Mouse (Mus musculus): ENCODE results near the gene Cpm. TPM values are rescaled to one million over a fixed set of nuclear protein-coding genes. Genes with fewer than 3 reads are reported as not detected.

Gene Cpm
- total RNA-seq, 2 experiments from 2014 or later, result 4.0 to 5.3 TPM

DNA sequence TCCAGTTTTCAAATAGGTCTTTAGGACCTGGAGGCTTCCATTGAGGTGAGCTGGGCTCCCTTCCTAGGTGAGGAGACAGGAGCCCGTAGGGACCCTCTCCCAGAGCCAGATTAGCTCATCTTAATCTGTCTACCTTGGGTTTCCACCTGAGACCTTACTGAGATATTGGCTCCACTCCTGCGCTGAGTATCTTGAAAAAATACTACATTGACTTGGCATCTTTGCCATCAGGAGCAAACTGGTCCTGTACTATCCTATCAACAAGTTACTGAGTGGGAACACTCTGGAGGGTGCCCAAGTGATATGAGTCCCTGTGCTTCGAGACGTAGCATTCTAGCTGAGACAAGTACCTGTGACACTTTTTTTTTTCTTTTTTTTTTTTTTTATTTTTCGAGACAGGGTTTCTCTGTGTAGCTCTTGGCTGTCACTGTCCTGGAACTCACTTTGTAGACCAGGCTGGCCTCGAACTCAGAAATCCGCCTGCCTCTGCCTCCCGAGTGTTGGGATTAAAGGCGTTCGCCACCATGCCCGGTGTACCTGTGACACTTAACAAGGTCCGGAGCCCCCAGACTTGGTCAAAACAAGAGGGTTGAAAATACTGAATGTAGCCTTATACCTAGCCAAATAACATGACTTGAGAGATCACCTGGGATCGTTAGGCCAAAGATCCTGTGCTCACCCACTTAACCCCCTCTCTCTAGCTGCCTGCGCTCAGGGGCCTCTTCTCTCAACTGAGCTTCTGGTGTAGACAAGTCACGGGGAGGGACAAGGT is 13.4 kb downstream of the Cpm start:
- intact Hi-C loops (cut with DNase I), result no loop called here
- DNase-seq (ENCODE audit: low spot score in 2 of 2), result no peak

DNA sequence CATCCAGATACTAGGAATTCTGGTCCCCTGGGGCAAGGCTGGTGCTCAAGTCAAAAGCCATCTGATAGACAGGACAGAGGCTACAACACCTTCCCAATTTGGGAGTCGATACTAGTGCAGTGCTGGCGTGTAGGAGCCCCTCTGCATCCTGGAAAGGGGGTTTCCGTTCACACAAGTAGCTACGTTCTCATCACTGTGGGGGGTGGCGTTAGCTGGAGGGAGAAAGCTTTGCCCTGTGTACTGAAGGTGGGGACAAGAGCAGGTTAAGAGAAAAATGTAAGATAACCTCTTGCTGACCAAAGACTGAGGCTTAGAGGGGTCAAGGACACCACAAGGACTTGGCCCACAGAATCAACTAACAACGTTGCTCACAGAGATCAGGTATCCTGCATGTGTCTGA is 14.0 kb downstream of the Cpm start:
- intact Hi-C loops (cut with DNase I), result no loop called here
- DNase-seq (ENCODE audit: low spot score in 2 of 2), result no peak

DNA sequence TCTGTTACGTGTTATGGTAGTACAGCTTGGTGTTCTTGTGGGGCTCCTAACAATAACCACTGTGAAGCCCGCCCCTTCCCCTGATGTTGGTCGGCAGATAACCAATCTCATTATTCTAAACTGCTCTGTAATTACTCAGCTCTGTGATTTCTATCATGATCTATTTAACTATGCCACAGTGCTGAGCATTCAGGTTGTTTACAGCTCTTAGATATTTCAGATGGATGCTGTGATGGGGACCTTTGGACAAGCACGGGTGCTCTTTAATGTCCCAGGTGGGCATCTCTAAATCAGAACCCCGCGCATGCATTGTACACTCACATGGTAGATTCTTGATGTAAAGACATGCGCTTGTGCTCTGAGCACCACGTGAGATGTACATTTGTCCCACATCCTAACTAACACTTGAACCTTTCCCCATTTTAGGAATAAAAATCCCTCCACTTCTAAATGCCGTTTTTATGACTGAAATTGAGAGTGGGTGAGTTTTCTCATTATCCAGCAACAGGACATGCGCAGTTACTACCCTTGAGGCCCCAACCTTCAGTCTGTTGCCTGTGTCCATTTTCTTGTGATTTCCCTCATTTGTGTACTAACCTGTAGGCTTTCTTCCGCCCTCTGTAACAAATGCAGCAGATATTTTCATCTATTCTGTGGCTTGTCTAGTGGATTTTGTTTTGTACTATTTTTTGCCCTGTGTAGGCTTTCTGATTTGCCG is 14.6 kb downstream of the Cpm start:
- intact Hi-C loops (cut with DNase I), result no loop called here
- no peak for DNase-seq (ENCODE audit: low spot score in 2 of 2)

DNA sequence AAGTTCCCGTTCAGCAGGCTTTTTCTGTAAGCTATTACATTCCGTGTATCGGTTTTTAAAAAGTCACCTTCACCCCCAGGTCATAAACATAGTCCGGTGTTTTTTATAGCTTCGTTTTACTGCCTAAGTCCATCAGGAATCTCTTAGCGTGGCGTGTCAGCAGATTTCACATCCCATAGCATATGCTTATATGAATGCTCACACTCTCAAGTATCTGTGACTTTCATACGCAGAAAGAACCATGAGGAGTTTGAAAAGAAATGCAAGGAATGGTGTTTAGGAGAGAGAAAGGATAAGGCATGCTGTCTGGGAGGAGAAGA is 15.1 kb downstream of the Cpm start:
- no peak for DNase-seq (ENCODE audit: low spot score in 2 of 2)
- intact Hi-C loops (cut with DNase I), result no loop called here

DNA sequence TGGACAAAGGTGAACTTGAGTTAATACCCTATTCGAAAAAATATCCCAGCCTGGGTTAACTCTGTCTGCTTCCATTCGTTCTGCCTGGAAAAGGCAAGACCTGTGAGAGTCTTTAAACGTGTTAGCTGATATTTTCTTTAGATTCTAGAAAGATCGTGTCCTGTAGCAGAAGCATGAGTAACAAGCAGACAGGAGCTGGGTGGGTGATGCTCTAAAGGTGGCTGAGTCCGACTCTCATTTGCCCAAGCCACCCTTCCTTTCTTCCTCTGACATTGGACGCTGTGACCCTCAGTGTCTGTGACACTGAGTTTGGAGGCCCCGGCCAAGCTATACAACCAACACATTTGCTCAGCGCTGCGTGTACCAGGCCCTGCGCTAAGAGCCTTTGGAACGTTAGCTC is 15.5 kb downstream of the Cpm start:
- intact Hi-C loops (cut with DNase I), result no loop called here
- no peak for DNase-seq (ENCODE audit: low spot score in 2 of 2)

DNA sequence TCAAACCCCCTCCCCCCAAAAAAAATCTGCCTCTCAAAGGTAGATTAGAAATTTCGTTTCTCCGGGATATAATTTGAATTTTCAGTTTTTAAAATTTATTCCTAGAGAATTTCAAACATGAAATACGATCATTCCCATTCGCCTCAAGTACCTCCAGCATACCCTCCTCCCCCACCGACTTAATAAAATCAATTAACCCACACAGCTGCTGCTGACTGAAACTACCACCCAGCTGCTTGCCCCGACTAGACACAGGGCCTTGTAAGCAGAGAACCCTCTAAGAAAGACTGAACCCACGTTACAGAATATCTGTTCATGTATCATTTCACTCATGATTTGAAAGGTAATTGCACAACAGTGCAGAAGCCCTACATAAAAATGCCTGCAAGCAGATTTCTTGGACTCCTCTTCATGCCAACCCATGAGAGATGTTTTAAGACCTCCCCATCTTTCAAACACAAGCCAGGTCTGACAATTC is 16.2 kb downstream of the Cpm start:
- intact Hi-C loops (cut with DNase I), result no loop called here
- DNase-seq (ENCODE audit: low spot score in 2 of 2), result no peak

DNA sequence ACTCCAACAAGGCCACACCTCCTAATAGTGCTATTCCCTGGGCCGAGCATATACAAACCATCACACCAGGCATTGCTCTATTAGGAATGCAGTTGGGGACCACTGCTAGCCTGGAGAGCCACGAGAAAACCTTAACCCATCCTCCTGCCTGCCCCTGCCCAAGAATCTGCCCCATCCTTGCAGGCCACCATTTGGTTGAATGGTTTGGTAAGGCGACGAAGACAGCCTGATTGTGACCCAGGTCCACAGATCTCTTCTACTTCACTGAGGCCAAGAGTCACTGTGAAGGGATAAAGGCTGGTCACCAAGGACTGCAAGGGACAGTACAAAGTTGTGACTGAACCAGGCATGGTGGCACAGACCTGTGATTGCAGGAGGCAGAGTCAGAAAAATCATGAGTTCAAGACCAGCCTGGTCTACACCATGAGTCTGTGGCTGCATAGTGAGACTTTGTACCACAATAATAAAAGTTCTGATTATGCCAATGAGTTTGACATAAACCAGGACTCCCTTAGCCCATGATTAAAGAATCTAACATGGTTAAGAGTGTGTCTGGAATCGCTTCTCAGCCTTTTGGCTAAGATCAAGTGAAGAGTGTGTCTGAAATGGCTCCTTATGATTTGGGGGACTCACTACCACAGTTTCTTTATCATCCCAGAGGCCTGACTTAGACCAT is 17.3 kb downstream of the Cpm start:
- intact Hi-C loops (cut with DNase I), result no loop called here
- no peak for DNase-seq (ENCODE audit: low spot score in 2 of 2)

DNA sequence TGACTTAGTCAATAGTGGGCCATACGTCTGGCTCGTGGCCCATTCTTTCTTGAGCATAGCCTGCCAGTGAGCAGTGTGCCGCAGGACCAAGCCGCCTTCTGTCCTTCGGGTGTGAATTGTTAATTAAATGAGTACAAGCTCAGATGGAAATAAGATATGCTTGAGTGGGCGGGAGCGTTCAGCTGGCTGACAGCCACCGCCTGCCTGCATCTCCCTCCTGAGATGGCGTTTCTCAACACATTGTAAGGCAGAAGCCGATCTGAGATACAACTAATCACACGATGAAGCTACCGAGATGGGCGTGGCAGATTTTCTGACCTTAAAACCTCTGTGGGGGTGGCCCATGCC is 17.8 kb downstream of the Cpm start:
- peak; percentile 63 to 85 for DNase-seq (ENCODE audit: low spot score in 2 of 2)
- intact Hi-C loops (cut with DNase I), result no loop called here

DNA sequence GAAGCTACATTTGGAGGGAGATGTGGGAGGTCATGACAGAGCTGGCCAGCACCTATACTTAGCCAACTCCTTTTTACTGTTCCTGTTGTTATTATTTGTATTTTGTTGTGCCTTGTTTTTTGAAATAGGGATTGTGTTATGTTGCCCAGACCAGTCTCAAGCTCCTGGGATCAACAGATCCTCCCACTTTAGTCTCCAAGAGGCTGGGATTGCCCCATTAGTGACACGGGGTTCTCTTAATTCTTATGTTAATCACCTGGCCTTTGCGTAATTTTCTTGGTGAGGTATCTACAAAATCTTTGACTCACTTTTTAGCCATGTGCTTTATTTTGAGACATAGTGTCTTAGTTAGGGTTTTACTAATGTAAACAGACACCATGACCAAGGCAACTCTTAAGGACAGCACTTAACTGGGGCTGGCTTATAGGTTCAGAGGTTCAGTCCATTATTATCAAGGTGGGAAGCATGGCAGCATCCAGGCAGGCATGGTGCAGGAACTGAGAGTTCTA is 18.7 kb downstream of the Cpm start:
- DNase-seq (ENCODE audit: low spot score in 2 of 2), result no peak
- intact Hi-C loops (cut with DNase I), result no loop called here

DNA sequence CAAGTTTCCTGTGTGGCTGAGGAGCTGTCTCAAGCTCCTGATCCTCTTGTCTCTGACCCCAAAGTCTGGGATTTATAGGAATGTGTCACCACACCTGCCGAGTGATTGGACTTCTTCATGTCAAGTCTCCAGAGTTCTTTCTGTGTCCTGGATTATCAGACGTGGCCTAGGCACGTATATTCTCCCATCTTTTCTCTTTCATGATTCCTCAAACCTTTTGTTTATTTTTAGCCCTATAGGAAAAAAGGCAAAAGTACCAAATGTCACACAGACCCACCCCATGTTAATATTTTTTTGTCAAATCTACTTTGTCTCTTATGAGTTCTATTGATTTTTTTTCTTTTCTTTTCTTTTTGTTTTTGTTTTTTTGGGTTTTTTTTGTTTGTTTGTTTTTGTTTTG is 19.3 kb downstream of the Cpm start:
- DNase-seq (ENCODE audit: low spot score in 2 of 2), result no peak
- intact Hi-C loops (cut with DNase I), result no loop called here

DNA sequence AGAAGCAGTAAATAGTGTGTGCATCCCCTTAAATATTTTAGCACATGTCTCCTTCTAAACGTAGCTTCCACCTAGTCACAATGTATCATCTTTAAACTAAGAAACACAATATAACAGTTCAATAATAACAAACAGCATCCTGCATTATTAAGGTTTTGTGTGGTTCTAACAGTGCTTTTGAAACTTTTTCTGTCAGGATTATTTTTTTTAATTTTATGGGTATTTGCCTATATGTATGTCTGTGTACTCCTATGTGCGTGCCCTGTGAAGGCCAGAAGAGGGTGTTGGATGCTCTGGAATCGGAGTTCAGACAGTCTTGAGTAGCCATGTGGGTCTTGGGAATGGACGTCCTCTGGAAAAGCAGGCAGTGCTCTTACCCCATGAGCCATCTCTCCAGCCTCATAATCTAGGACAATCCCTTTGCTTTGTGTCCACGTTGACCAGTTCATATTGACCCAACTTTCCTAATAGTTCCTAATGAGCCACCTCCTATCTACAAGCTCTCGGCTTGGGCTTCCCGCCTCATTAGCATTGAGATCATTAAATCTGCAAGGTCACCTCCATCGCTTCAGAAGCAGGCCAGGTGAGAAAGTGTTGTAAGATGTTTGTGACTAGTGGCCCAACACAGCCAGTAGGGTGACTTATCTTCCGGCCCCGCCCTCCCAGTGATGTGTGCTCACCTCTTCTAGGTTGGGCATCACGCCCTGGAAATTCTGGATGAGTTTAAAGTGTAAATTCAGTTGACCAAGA is 20.2 kb downstream of the Cpm start:
- intact Hi-C loops (cut with DNase I), result no loop called here
- no peak for DNase-seq (ENCODE audit: low spot score in 2 of 2)

DNA sequence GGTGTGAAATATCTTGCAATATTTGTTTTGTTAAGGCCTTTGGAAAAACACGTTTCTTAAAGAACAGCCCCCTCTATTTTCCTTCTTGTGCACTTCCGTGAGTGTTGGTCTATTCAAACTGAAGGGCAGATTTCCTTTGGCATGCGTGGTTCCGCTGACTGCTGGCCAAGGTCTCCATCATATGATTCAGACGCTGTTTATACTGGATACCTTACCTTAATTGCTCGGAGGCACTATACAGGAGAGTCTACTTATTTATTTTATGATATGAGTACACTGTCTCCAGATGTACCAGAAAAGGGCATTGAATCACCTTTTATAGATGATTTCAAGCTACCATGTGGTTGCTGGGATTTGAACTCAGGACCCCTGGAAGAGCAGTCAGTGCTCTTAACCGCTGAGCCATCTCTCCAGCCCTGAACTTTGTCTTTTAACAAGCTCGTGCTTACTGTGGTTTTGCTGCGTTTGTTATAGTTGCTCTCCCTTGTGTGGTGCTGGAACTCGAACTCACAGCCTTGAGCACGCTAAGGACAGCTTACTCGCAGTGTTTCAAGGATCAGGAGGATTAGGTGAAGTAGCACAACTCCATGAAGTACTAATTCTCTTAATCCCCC is 20.8 kb downstream of the Cpm start:
- DNase-seq (ENCODE audit: low spot score in 2 of 2), result no peak
- intact Hi-C loops (cut with DNase I), result no loop called here

DNA sequence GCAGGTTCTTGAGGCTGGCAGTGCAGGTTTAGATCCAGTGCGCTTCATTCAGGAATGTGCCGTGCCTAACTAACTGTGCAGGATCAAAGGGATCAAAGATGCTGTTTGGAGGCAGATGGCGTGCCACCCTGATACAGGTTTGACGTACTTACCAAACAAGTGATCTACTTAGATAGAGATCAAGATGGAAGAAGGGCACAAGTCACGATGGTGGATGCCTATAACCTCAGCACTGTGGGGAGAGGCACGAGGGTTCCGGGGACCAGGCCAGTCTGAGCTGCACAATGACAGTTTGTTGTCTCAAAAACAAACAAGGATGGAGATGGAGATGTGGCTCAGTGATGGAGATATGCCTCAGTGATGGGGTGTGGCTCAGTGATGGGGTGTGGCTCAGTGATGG is 21.4 kb downstream of the Cpm start:
- intact Hi-C loops (cut with DNase I), result no loop called here

DNA sequence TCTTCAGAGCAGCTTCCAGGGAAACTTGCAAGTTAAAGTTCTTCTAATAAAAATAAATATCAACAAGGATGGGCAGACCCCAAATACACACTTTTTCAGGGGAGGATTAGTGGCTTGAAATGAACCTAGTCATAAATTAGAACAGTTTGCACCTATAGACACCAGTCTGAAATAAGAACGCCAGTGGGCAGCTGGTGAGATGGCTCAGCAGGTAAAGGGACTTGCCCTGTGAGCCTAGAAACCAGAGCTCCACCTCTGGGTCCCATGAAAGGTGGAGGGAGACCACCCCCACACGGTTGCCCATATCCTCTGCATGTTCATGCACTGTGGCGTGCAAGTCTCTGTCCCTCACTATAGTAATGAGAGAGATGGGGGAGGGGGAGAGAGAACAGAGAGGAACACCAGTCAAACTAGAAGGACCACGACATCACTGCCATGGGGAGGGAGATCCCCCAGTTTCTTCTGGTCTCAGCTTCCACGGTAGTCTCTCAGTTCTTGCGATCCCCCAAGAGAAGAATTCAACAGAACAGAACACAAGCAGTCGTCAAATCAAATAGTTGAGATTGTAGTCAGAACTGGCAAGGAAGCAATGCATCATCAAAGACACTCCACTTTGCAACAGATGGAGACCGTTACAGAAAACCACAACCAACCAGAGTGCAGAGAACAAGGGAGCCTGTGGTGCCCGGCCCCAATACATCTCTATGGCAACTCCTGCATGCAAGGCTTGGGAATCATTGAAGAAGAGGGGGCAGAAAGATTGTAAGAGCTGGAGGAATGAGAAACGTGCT is 22.5 kb downstream of the Cpm start:
- peak in 1 of 2 experiments; percentile 29 for DNase-seq (ENCODE audit: low spot score in 2 of 2)
- intact Hi-C loops (cut with DNase I), result no loop called here

More for the DNA sequence above, 21.4 kb downstream of the Cpm start:
- no peak for DNase-seq (ENCODE audit: low spot score in 2 of 2)

DNA sequence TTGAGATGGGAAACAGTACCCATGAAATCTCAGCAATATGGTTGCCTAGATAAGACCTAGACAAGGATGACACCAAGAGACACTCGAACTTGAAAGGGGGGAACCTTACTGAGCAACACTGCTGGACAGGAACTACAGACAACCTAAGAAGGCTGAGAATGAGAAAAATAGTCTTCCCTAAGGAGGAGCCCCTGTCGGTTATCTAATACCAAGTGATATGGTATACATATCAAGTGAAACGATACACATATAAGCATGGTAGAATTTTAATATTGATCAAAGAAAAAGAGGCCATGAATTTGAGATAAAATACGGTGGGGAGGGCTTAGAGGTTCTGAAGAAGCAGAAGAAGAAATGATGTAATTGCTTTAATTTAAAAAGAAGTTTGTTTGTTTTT is 23.1 kb downstream of the Cpm start:
- intact Hi-C loops (cut with DNase I), result no loop called here

DNA sequence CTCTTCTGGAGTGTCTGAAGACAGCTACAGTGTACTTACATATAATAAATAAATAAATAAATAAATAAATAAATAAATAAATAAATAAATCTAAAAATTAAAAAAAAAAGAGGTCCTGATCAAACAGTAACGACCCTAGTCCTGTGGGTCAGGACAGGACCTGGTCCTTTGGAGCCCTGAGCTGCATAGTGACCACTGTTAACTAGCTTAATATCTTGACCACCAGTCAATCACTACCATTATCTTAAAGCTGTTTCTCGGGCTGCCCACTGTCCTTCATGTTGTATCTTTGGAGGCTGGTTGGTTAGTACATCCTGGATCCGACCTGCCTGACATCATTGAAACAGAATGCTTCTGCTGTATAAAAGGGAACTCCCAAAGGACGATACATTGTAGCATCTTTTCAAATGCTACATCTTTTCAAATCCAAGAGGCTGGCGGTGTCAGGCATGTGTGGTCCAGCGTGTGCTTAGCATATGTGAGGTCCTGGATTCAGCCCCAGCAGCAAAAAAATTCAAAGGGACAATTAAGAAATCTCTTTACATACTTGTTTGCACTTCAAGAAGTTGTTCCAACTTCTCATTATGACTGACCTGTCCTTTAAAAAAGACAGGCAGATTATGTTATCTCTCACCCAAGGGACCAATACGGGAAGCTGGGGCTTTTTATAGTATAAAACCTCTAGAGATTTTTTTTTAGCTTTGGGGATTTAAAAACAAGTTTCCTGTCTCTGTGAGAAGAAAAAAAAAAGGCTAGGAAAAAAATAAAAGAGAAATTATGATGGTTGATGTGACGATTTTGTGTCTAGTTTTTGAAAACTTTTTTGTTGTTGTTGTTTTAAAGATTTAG is 23.9 kb downstream of the Cpm start:
- intact Hi-C loops (cut with DNase I), result no loop called here

More for the DNA sequence above, 23.1 kb downstream of the Cpm start:
- no peak for DNase-seq (ENCODE audit: low spot score in 2 of 2)

DNA sequence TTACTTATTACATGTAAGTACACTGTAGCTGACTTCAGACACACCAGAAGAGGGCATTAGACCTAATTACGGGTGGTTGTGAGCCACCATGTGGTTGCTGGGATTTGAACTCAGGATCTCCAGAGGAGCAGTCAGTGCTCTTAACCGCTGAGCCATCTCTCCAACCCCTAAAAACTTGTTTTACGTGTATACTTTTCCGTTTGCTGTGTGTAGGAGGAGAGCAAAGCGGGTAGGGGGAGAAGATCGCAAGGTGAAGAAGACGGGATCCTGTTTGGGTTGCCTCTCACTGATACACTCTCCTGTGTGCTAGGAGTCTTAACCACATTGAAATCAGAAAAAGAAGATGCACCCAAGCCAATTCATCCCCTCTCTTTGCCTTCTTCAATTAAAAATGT is 24.5 kb downstream of the Cpm start:
- DNase-seq (ENCODE audit: low spot score in 2 of 2), result no peak
- intact Hi-C loops (cut with DNase I), result no loop called here

More for the DNA sequence above, 23.9 kb downstream of the Cpm start:
- no peak for DNase-seq (ENCODE audit: low spot score in 2 of 2)

DNA sequence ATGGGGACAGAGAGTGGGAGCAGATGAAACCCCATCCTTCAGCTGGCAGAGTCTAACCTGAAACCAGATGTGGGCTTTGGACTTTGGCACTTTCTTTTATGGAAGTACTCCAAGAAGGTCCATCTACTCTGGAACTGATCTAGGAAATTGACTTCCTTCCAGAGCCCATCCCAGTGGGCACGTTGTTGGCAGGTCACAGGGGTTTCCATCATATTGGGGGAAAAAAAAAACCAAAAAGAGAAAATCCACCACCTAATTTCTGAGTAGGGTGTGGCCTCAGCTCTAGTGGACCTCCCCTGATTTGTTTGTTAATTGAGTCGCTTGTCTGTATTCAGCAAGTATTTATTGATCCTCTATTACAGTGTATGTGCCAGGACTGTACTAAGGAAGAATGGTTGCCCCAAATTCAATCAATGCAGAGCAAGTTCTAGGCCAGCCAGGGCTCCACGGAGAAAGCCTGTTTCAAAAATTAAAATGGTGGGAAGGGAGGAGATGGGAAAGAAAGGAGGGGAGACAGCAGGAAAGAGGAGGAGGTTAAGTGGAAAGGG is 25.4 kb downstream of the Cpm start:
- no peak for DNase-seq (ENCODE audit: low spot score in 2 of 2)
- intact Hi-C loops (cut with DNase I), result no loop called here

All from left cerebral cortex, postnatal 25 days (tissue).